7 mouse cellular contexts compared by ENCODE assay signal in the genomic region with DNA sequence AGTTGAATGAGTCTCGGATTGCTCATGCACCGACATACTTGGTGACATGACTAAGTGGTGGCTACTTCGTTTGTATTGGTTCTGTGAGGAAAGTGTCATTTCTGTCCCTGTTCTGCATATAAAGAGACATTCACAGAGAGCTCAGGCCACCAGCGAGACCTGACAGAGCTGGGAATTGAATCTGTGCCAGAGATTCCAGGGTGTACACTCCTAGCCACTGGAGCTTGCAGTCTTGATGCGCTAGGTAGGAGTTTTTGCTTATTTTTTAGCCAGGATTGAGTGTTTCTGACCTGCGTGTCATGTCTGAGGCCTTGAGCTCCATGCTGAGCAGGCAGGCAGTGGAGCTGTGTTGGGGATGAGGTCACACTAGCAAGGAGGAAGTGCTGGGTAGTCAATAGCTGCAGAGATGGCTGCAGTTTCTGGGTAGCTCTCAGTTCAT. TPM values are rescaled to one million over a fixed set of nuclear protein-coding genes. Genes with fewer than 3 reads are reported as not detected.
DNase-seq lines count a peak whose midpoint lies in the region; ATAC-seq lines count a peak whose summit lies in the region.

No protein-coding gene starts in this region.

- H3K4me2 ChIP-seq in midbrain, embryonic 15.5 days = no peak overlapping the region
- no peak overlapping the region for H3K4me2 ChIP-seq in hindbrain, embryonic 16.5 days (ENCODE audit: low read length)

- H3K9me3 ChIP-seq in midbrain, embryonic 15.5 days = no peaks in the 10 kb centered on the region
- H3K9me3 ChIP-seq in midbrain, embryonic 10.5 days (replicated peaks) = no peaks in the 10 kb centered on the region
- H3K9me3 ChIP-seq in hindbrain, embryonic 16.5 days (ENCODE audit: control insufficient read depth, low read length) = no peaks in the 10 kb centered on the region

- WGBS in midbrain, embryonic 15.5 days = 63% methylated on average over 6 of the region's 6 CpGs
- WGBS in midbrain, embryonic 10.5 days = 78% methylated on average over 6 of the region's 6 CpGs
- WGBS in hindbrain, embryonic 16.5 days = 43% methylated on average over 6 of the region's 6 CpGs

- intact Hi-C loops in left cerebral cortex, postnatal 25 days (cut with DNase I) = no loop called here

- H3K36me3 ChIP-seq in midbrain, embryonic 15.5 days (replicated peaks) = no peaks in the 10 kb centered on the region
- no peaks in the 10 kb centered on the region for H3K36me3 ChIP-seq in midbrain, embryonic 10.5 days
- H3K36me3 ChIP-seq in hindbrain, embryonic 16.5 days (ENCODE audit: control insufficient read depth, insufficient read depth, low read length) = no peaks in the 10 kb centered on the region

- ATAC-seq in midbrain, embryonic 15.5 days (replicated peaks) = no peak; the same call in 1 of the 2 replicates
- ATAC-seq in hindbrain, embryonic 16.5 days = peak; percentile 31
- ATAC-seq in megakaryocyte, adult 5-6 weeks (ENCODE audit: poor library complexity, severe bottlenecking) = peak; percentile 62
- ATAC-seq in inflammation-experienced regulatory T-cells, adult 6 months = no peak

- peaks cover 13% of the 10 kb centered on the region for H3K4me1 ChIP-seq in midbrain, embryonic 15.5 days
- peaks cover 28% of the 10 kb centered on the region for H3K4me1 ChIP-seq in midbrain, embryonic 10.5 days
- H3K4me1 ChIP-seq in hindbrain, embryonic 16.5 days (ENCODE audit: control insufficient read depth, insufficient read depth, low read depth, low read length) = peaks cover 12% of the 10 kb centered on the region

- no peak overlapping the region for H3K9ac ChIP-seq in midbrain, embryonic 15.5 days
- 0 out of 2 replicates have a peak overlapping the region, but pooled peaks have one; percentile 6 for H3K9ac ChIP-seq in hindbrain, embryonic 16.5 days (ENCODE audit: low read depth, low read length)

- H3K27ac ChIP-seq in midbrain, embryonic 15.5 days = peak overlapping the region; percentile 49; the same call in 1 of the 2 replicates
- no peak overlapping the region for H3K27ac ChIP-seq in midbrain, embryonic 10.5 days (replicated peaks)
- no peak overlapping the region; the same call in 1 of the 2 replicates for H3K27ac ChIP-seq in hindbrain, embryonic 16.5 days (ENCODE audit: low read depth, low read length)

- H3K27me3 ChIP-seq in midbrain, embryonic 15.5 days (replicated peaks) = no peaks in the 10 kb centered on the region
- no peaks in the 10 kb centered on the region for H3K27me3 ChIP-seq in midbrain, embryonic 10.5 days (ENCODE audit: low read depth, poor library complexity, severe bottlenecking)
- no peaks in the 10 kb centered on the region for H3K27me3 ChIP-seq in hindbrain, embryonic 16.5 days (replicated peaks; ENCODE audit: control insufficient read depth, insufficient read depth, low read length)

- no peak for DNase-seq in midbrain, embryonic 10.5 days (ENCODE audit: low spot score)
- DNase-seq in cerebellum, adult 9-10 months = peak; percentile 74
- no peak for DNase-seq in left cerebral cortex, postnatal 25 days (ENCODE audit: low spot score in 2 of 2)

- no peak overlapping the region for H3K4me3 ChIP-seq in midbrain, embryonic 15.5 days
- no peak overlapping the region for H3K4me3 ChIP-seq in midbrain, embryonic 10.5 days
- no peak overlapping the region for H3K4me3 ChIP-seq in hindbrain, embryonic 16.5 days (ENCODE audit: low read length)

RNA-seq across cellular contexts. Expression of gene Lpp, which starts 41.8 kb away (rescaled TPM):
- 10.4 and 12.2 TPM in 2 replicates for polyA plus RNA-seq in midbrain, embryonic 15.5 days (2015; fragmentation: Nextera tagmentation; extraction: Ambion mirVana)
- 21.7 and 23.0 TPM in 2 replicates for polyA plus RNA-seq in midbrain, embryonic 10.5 days (2016; fragmentation: Nextera tagmentation; extraction: Ambion mirVana)
- polyA plus RNA-seq in hindbrain, embryonic 16.5 days (2015; fragmentation: Nextera tagmentation; extraction: Ambion mirVana) = 10.9 and 12.6 TPM in 2 replicates
- 5.1 and 5.3 TPM in 2 replicates for total RNA-seq in megakaryocyte, adult 5-6 weeks (2015)
- 3.1 and 3.7 TPM in 2 replicates for total RNA-seq in megakaryocyte, adult 5-6 weeks (2017)
- 10 to 100 TPM; 13.0 to 22.8 (median 20.9) TPM for polyA plus RNA-seq in inflammation-experienced regulatory T-cells, adult 6 months (2017; shearing (Covaris generic))
- 1 to 10 TPM; 5.9 to 6.0 TPM for total RNA-seq in left cerebral cortex, postnatal 25 days (2021)

Comparison
In these comparisons a context has a peak if more than half of its experiments do, and no peak if none do; other contexts are left out.
1. ATAC-seq: peak in hindbrain, embryonic 16.5 days (single experiment) and megakaryocyte, adult 5-6 weeks (single experiment); none in midbrain, embryonic 15.5 days (single experiment) and inflammation-experienced regulatory T-cells, adult 6 months (single experiment).